Mouse (Mus musculus): ENCODE results near the gene Dhx35. TPM values are rescaled to one million over a fixed set of nuclear protein-coding genes. Genes with fewer than 3 reads are reported as not detected.

Dhx35 gene
- polyA plus RNA-seq, 1 experiment from 2014 or later: 20.4 TPM

- no peaks in the 10 kb centered on the region for H3K9me3 ChIP-seq (ENCODE audit: control insufficient read depth, low read length)
- no peak overlapping the region for H3K27ac ChIP-seq (ENCODE audit: low read depth, low read length)
- H3K4me2 ChIP-seq (ENCODE audit: low read depth, low read length, severe bottlenecking): no peak overlapping the region
- H3K4me1 ChIP-seq (replicated peaks; ENCODE audit: control insufficient read depth, insufficient read depth, low read length): no peaks in the 10 kb centered on the region
- DNase-seq (ENCODE audit: low spot score): no peak
- H3K27me3 ChIP-seq (ENCODE audit: control insufficient read depth, insufficient read depth, low read length): no peaks in the 10 kb centered on the region
- no peaks in the 10 kb centered on the region for H3K36me3 ChIP-seq (ENCODE audit: control insufficient read depth, insufficient read depth, low read length)
- H3K9ac ChIP-seq (ENCODE audit: low read length): no peak overlapping the region
- 51% methylated on average over 6 of the region's 6 CpGs for WGBS
- H3K4me3 ChIP-seq (ENCODE audit: low read depth, low read length): no peak overlapping the region
- ATAC-seq (replicated peaks; ENCODE audit: low FRiP score): no peak
These were observed 92.0 kb downstream of the Dhx35 start for GRCm38 (mm10) chr2:158886571-158886970.

GRCm38 (mm10) chr2:158888531-158888930 is 93.9 kb downstream of the Dhx35 start:
- H3K27me3 ChIP-seq (ENCODE audit: control insufficient read depth, insufficient read depth, low read length): no peaks in the 10 kb centered on the region
- ATAC-seq (replicated peaks; ENCODE audit: low FRiP score) (no peak), DNase-seq (ENCODE audit: low spot score) (no peak)
- no peak overlapping the region for H3K4me2 ChIP-seq (ENCODE audit: low read depth, low read length, severe bottlenecking)
- H3K27ac ChIP-seq (ENCODE audit: low read depth, low read length): no peak overlapping the region
- no peaks in the 10 kb centered on the region for H3K4me1 ChIP-seq (replicated peaks; ENCODE audit: control insufficient read depth, insufficient read depth, low read length)
- H3K9me3 ChIP-seq (ENCODE audit: control insufficient read depth, low read length): no peaks in the 10 kb centered on the region
- no peak overlapping the region for H3K4me3 ChIP-seq (ENCODE audit: low read depth, low read length)
- no peak overlapping the region for H3K9ac ChIP-seq (ENCODE audit: low read length)
- WGBS: 89% methylated on average over 5 of the region's 5 CpGs
- no peaks in the 10 kb centered on the region for H3K36me3 ChIP-seq (ENCODE audit: control insufficient read depth, insufficient read depth, low read length)

- no peaks in the 10 kb centered on the region for H3K36me3 ChIP-seq (ENCODE audit: control insufficient read depth, insufficient read depth, low read length)
- H3K9ac ChIP-seq (ENCODE audit: low read length): no peak overlapping the region
- H3K27ac ChIP-seq (ENCODE audit: low read depth, low read length): no peak overlapping the region
- no peak overlapping the region for H3K4me2 ChIP-seq (ENCODE audit: low read depth, low read length, severe bottlenecking)
- no peaks in the 10 kb centered on the region for H3K9me3 ChIP-seq (ENCODE audit: control insufficient read depth, low read length)
- WGBS: 66% methylated on average over 11 of the region's 11 CpGs
- DNase-seq (ENCODE audit: low spot score): no peak
- H3K4me3 ChIP-seq (ENCODE audit: low read depth, low read length): no peak overlapping the region
- no peak for ATAC-seq (replicated peaks; ENCODE audit: low FRiP score)
- H3K4me1 ChIP-seq (replicated peaks; ENCODE audit: control insufficient read depth, insufficient read depth, low read length): no peaks in the 10 kb centered on the region
- no peaks in the 10 kb centered on the region for H3K27me3 ChIP-seq (ENCODE audit: control insufficient read depth, insufficient read depth, low read length)
These were observed 94.6 kb downstream of the Dhx35 start for GRCm38 (mm10) chr2:158889201-158889600.

- no peak for ATAC-seq (replicated peaks; ENCODE audit: low FRiP score)
- no peaks in the 10 kb centered on the region for H3K36me3 ChIP-seq (ENCODE audit: control insufficient read depth, insufficient read depth, low read length)
- H3K9ac ChIP-seq (ENCODE audit: low read length): no peak overlapping the region
- H3K27ac ChIP-seq (ENCODE audit: low read depth, low read length): no peak overlapping the region
- H3K9me3 ChIP-seq (ENCODE audit: control insufficient read depth, low read length): no peaks in the 10 kb centered on the region
- DNase-seq (ENCODE audit: low spot score): no peak
- no peaks in the 10 kb centered on the region for H3K27me3 ChIP-seq (ENCODE audit: control insufficient read depth, insufficient read depth, low read length)
- no peak overlapping the region for H3K4me2 ChIP-seq (ENCODE audit: low read depth, low read length, severe bottlenecking)
- 91% methylated on average over 4 of the region's 4 CpGs for WGBS
- no peak overlapping the region for H3K4me3 ChIP-seq (ENCODE audit: low read depth, low read length)
- no peaks in the 10 kb centered on the region for H3K4me1 ChIP-seq (replicated peaks; ENCODE audit: control insufficient read depth, insufficient read depth, low read length)
These were observed 96.7 kb downstream of the Dhx35 start for GRCm38 (mm10) chr2:158891319-158891718.

- 86% methylated on average over 16 of the region's 16 CpGs for WGBS
- Histone ChIP-seq H3K36me3 (ENCODE audit: control insufficient read depth, insufficient read depth, low read length) (no peaks in the 10 kb centered on the region), H3K4me3 (ENCODE audit: low read depth, low read length) (no peak overlapping the region), H3K9ac (ENCODE audit: low read length) (no peak overlapping the region), H3K27me3 (ENCODE audit: control insufficient read depth, insufficient read depth, low read length) (no peaks in the 10 kb centered on the region), H3K27ac (ENCODE audit: low read depth, low read length) (no peak overlapping the region), H3K4me2 (ENCODE audit: low read depth, low read length, severe bottlenecking) (no peak overlapping the region), H3K9me3 (ENCODE audit: control insufficient read depth, low read length) (no peaks in the 10 kb centered on the region), H3K4me1 (replicated peaks; ENCODE audit: control insufficient read depth, insufficient read depth, low read length) (no peaks in the 10 kb centered on the region)
- no peak for ATAC-seq (replicated peaks; ENCODE audit: low FRiP score)
- DNase-seq (ENCODE audit: low spot score): no peak
These were observed 98.7 kb downstream of the Dhx35 start for GRCm38 (mm10) chr2:158893171-158893853.

- H3K4me3 ChIP-seq (ENCODE audit: low read depth, low read length): no peak overlapping the region
- H3K9ac ChIP-seq (ENCODE audit: low read length): no peak overlapping the region
- H3K4me1 ChIP-seq (replicated peaks; ENCODE audit: control insufficient read depth, insufficient read depth, low read length): 0 out of 2 replicates have a peak, but pooled peaks cover 3% of the 10 kb centered on the region
- no peaks in the 10 kb centered on the region for H3K27me3 ChIP-seq (ENCODE audit: control insufficient read depth, insufficient read depth, low read length)
- 43% methylated on average over 13 of the region's 13 CpGs for WGBS
- DNase-seq (ENCODE audit: low spot score) (no peak), ATAC-seq (replicated peaks; ENCODE audit: low FRiP score) (no peak)
- H3K4me2 ChIP-seq (ENCODE audit: low read depth, low read length, severe bottlenecking): no peak overlapping the region
- H3K9me3 ChIP-seq (ENCODE audit: control insufficient read depth, low read length): no peaks in the 10 kb centered on the region
- no peak overlapping the region for H3K27ac ChIP-seq (ENCODE audit: low read depth, low read length)
- H3K36me3 ChIP-seq (ENCODE audit: control insufficient read depth, insufficient read depth, low read length): no peaks in the 10 kb centered on the region
These were observed 104.0 kb downstream of the Dhx35 start for GRCm38 (mm10) chr2:158898469-158899196.

Other genes with a start within 250 kb of the Dhx35 start
- 1.9 and 2.5 TPM in 2 replicates for gene Slc32a1, start 184.0 kb upstream of the Dhx35 start, polyA plus RNA-seq (2014; fragmentation: Nextera tagmentation; extraction: Ambion mirVana)
- gene Actr5, start 169.9 kb upstream of the Dhx35 start, polyA plus RNA-seq (2014; fragmentation: Nextera tagmentation; extraction: Ambion mirVana): 20.6 and 20.7 TPM in 2 replicates
- 2.8 TPM in 2 replicates for gene Ppp1r16b, start 129.4 kb upstream of the Dhx35 start, polyA plus RNA-seq (2014; fragmentation: Nextera tagmentation; extraction: Ambion mirVana)
- 54.0 and 57.5 TPM in 2 replicates for gene Fam83d, start 26.7 kb upstream of the Dhx35 start, polyA plus RNA-seq (2014; fragmentation: Nextera tagmentation; extraction: Ambion mirVana)